Mouse (Mus musculus) heart, embryonic 13.5 days (tissue): ENCODE measurements at regions not wholly inside any gene's neighbourhood (a gene's known extent, or its start where the extent isn't known, plus 50 kb on each side); places are given as distances from the start of the nearest gene placed in this dataset.

Experiments
- ATAC-seq: fragments of 200-750 bp; cut with Nextera tagmentation; 2 replicates; pipeline ENCODE4 v1.8.0; 2017; ENCODE audit warnings: moderate TSS enrichment; ENCODE audit not compliant: insufficient number of reproducible peaks, low FRiP score, low TSS enrichment; ENCODE audit errors: extremely low read depth
- H3K27ac ChIP-seq: fragments of 300-500 bp; sonication (generic); replicated peaks from 2 replicates; pipeline ENCODE4 v1.5.1; 2015; ENCODE audit warnings: moderate library complexity, mild to moderate bottlenecking, inconsistent platforms
- H3K27me3 ChIP-seq: fragments of 300-500 bp; sonication (generic); replicated peaks from 2 replicates; pipeline ENCODE4 v1.6.1; 2015; ENCODE audit warnings: mild to moderate bottlenecking, inconsistent platforms
- H3K36me3 ChIP-seq: fragments of 300-500 bp; sonication (generic); 2 replicates; pipeline ENCODE4 v1.6.1; 2015; ENCODE audit warnings: mild to moderate bottlenecking, inconsistent platforms
- H3K4me1 ChIP-seq: fragments of 300-500 bp; sonication (generic); 2 replicates; pipeline ENCODE4 v1.6.1; 2015; ENCODE audit warnings: inconsistent platforms
- H3K4me2 ChIP-seq: fragments of 300-500 bp; sonication (generic); 2 replicates; pipeline ENCODE4 v1.6.1; 2015; ENCODE audit warnings: inconsistent platforms, mild to moderate bottlenecking, moderate library complexity
- H3K4me3 ChIP-seq: fragments of 300-500 bp; sonication (generic); 2 replicates; pipeline ENCODE4 v1.5.1; 2015; ENCODE audit warnings: moderate library complexity, mild to moderate bottlenecking, inconsistent platforms
- H3K9ac ChIP-seq: fragments of 300-500 bp; sonication (generic); 2 replicates; pipeline ENCODE4 v1.6.1; 2015; ENCODE audit warnings: inconsistent platforms, mild to moderate bottlenecking, moderate library complexity
- H3K9me3 ChIP-seq: fragments of 300-500 bp; sonication (generic); 2 replicates; pipeline ENCODE4 v1.6.1; 2016; ENCODE audit warnings: inconsistent platforms
- WGBS: fragments of 180-500 bp; shearing (Covaris S2); methylation state at CpG from one replicate; pipeline ENCODE4 v1.1.7; 2015; ENCODE audit warnings: mixed read lengths; 5-methylcytosine and 5-hydroxymethylcytosine counted together

DNA sequence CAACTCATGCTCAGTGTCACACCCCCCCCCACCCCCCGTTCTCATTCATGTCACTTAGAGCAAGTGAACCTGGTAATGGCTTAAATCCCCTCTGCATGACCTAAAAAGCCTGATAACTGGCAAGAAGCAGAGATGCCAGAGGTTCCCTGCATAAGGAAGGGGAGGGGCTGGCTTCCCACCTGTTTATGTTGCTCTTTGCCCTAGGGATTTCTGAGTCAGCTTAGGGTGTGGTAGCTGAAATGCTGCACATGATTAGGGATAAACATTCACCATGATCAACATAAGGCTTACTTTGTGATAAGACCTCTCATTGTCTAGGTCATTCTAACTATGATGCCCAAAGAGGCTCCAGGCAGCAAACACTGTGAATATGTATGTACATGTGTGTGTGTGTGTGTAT lies 72.7 kb upstream of the A230072I06Rik start:
- peaks cover 2% of the 10 kb centered on the region; the same call in 1 of the 2 replicates for H3K27me3 ChIP-seq
- no peak overlapping the region for H3K4me2 ChIP-seq
- H3K27ac ChIP-seq = no peak overlapping the region
- no peaks in the 10 kb centered on the region for H3K36me3 ChIP-seq
- H3K4me3 ChIP-seq = no peak overlapping the region
- H3K9ac ChIP-seq = no peak overlapping the region
- WGBS = 70% methylated on average over 1 of the region's 1 CpGs
- H3K4me1 ChIP-seq = no peaks in the 10 kb centered on the region
- no peak for ATAC-seq
- H3K9me3 ChIP-seq = no peaks in the 10 kb centered on the region

DNA sequence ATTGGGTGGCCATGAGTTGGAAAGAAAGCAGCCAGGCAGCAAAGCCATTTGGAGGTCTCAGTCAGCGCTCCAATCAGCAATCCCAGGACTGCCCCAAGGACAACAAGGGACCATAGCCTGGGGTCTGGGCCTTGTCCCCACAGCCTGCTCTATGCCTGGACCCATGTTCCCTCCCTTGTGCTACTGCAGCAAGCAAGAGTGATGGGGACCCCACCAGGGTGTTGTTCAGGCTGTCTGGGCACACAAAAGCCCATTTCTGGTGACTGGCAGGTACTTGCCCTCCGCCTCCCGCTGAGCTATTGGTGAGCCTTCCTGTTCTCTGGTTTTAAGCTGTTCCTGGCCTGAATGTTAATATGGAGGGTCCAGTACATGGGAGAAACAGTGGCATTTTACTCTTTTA lies 71.2 kb upstream of the A230072I06Rik start:
- WGBS = 74% methylated on average over 3 of the region's 3 CpGs
- Histone ChIP-seq H3K4me1 (no peaks in the 10 kb centered on the region), H3K36me3 (no peaks in the 10 kb centered on the region), H3K27ac (no peak overlapping the region), H3K9me3 (no peaks in the 10 kb centered on the region), H3K4me2 (no peak overlapping the region), H3K4me3 (no peak overlapping the region), H3K27me3 (peaks cover 16% of the 10 kb centered on the region), H3K9ac (no peak overlapping the region)
- ATAC-seq = no peak

DNA sequence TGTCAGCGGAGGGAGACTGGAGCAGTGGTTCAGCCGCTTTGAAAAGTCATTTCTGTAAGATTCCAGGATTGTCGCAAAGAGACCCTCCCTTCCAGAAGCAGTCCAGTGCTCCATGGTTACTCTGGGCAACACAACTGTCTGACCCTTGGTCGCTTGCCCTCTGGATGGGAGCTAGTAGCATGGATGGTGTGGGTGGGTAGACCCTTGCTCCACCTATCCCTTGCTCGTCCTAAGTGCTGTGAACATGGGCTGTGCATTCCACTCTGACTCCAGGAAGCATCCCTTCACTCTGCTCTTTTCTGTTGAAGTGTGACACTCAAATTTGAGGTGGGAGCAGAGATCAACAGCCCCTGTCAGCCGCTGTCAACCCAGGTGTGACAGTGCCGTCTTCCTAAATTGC lies 64.8 kb upstream of the A230072I06Rik start:
- Histone ChIP-seq H3K27ac (no peak overlapping the region), H3K36me3 (no peaks in the 10 kb centered on the region), H3K4me3 (no peak overlapping the region), H3K4me2 (no peak overlapping the region), H3K9ac (no peak overlapping the region), H3K27me3 (peaks cover 60% of the 10 kb centered on the region), H3K4me1 (peaks cover 2% of the 10 kb centered on the region; the same call in 1 of the 2 replicates), H3K9me3 (no peaks in the 10 kb centered on the region)
- no peak for ATAC-seq
- 52% methylated on average over 7 of the region's 7 CpGs for WGBS

DNA sequence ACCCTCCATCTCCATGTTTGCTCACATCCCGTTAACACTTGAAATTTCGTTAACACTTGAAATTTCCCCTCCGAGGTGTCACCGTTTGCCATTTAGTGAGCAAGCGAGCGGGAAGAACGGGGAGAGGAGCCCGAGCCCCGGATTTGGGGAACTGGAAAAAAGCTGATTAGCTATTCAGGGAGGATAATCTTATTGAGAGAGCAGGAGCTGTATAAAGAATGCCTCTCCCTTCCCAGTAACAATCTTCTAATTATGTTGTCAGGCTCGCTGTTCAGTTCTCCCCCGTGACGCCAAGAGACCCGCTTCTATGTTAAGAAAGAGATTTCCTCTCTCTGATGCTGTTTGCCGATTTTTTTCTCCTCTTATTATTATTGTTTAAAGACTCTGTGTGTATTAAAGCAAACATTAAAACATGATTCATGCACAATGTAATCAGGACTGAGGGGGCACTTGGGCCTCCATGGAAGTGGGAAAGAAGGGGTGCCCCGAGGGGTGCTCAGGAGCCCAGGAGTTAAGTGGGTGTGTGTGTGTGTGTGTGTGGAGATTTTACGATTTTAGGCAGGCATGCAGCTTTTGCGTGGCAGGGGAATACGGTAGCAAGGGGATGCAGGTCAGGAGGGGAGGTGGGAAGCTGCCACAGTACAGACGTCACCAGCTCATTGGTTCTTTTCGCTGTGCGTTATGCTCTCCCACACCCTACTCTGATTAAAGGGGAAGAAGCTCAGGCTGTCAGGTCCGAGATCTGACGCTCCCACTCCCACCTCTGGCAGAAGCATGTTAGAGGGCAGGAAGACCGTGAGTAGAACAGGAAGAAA lies 64.2 kb upstream of the A230072I06Rik start:
- peaks cover 2% of the 10 kb centered on the region; the same call in 1 of the 2 replicates for H3K4me1 ChIP-seq
- H3K9ac ChIP-seq = no peak overlapping the region
- H3K9me3 ChIP-seq = no peaks in the 10 kb centered on the region
- H3K27me3 ChIP-seq = peaks cover 65% of the 10 kb centered on the region
- ATAC-seq = no peak
- no peaks in the 10 kb centered on the region for H3K36me3 ChIP-seq
- H3K4me2 ChIP-seq = no peak overlapping the region
- no peak overlapping the region for H3K27ac ChIP-seq
- no peak overlapping the region for H3K4me3 ChIP-seq
- WGBS = 19% methylated on average over 24 of the region's 24 CpGs

DNA sequence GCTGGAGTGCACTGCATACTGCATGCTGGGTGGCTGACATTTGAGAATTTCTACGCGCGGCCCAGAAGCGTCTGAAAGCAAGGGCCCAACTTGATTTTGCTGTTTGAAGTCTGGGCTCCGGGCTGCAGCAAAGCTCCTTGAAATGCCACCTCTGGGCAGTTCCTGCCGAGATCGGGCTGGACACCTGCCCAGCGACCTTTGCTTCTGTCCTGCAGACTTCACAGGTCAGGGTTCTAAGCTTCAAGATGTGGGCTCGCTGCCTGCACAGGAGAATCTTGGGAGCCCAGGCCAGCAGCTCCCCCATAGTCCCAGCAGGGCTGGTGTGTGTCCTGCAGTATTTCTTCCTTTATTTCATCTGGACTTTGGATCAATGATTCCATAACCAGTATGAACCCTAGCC lies 57.1 kb upstream of the A230072I06Rik start:
- Histone ChIP-seq H3K36me3 (no peaks in the 10 kb centered on the region), H3K9ac (no peak overlapping the region), H3K4me3 (no peak overlapping the region), H3K27ac (no peak overlapping the region), H3K4me1 (no peaks in the 10 kb centered on the region), H3K4me2 (no peak overlapping the region), H3K9me3 (no peaks in the 10 kb centered on the region), H3K27me3 (peaks cover 24% of the 10 kb centered on the region)
- ATAC-seq = no peak
- 69% methylated on average over 9 of the region's 9 CpGs for WGBS

DNA sequence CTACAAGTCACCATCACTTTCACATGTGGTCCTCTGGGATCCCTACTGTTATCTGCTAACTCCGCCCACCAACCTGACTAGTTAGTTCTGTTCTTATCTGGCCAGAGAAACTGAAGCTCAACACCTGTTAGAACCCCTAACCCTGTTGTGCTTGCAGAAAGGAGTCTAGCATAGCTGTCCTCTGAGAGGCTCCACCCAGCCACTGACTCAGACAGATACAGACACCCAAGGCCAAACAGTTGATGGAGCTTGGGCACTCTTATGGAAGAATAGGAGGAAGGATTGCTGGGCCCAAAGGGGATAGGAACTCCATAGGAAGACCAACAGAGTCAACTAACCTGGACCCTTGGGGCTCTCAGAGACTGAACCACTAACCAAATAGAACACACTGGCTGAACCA lies 55.2 kb upstream of the A230072I06Rik start:
- no peak overlapping the region for H3K9ac ChIP-seq

More for the DNA sequence above, 55.2 kb upstream of the A230072I06Rik start:
- no peaks in the 10 kb centered on the region for H3K36me3 ChIP-seq
- ATAC-seq = no peak
- no peak overlapping the region for H3K4me3 ChIP-seq
- no peak overlapping the region for H3K4me2 ChIP-seq
- H3K27me3 ChIP-seq = peaks cover 32% of the 10 kb centered on the region
- no peaks in the 10 kb centered on the region for H3K4me1 ChIP-seq
- H3K9me3 ChIP-seq = no peaks in the 10 kb centered on the region
- no peak overlapping the region for H3K27ac ChIP-seq
- 67% methylated on average over 1 of the region's 1 CpGs for WGBS
